Mouse (Mus musculus) T-cell, adult 2 months (primary cell): ENCODE data around the gene Nop58.

Experiments
- DNase-seq: peaks from one replicate; pipeline ENCODE4 v3.0.0; 2022; ENCODE audit warnings: low spot score

The Nop58 gene

GRCm38 (mm10) chr1:59719900-59720299 lies 35.1 kb downstream of the Nop58 start:
- DNase-seq, result no peak

GRCm38 (mm10) chr1:59725661-59726060 lies 40.9 kb downstream of the Nop58 start:
- DNase-seq, result no peak

GRCm38 (mm10) chr1:59730106-59730505 lies 45.3 kb downstream of the Nop58 start:
- DNase-seq, result no peak

GRCm38 (mm10) chr1:59730737-59731136 lies 46.0 kb downstream of the Nop58 start:
- no peak for DNase-seq

GRCm38 (mm10) chr1:59734076-59734475 lies 49.3 kb downstream of the Nop58 start:
- no peak for DNase-seq

GRCm38 (mm10) chr1:59738768-59739414 lies 54.1 kb downstream of the Nop58 start:
- no peak for DNase-seq

GRCm38 (mm10) chr1:59739577-59740354 lies 55.0 kb downstream of the Nop58 start:
- DNase-seq, result no peak

GRCm38 (mm10) chr1:59749047-59749446 lies 64.3 kb downstream of the Nop58 start:
- DNase-seq, result no peak

- peak; percentile 5 for DNase-seq
Measured at GRCm38 (mm10) chr1:59749724-59750123, 65.0 kb downstream of the Nop58 start.

GRCm38 (mm10) chr1:59755298-59755697 lies 70.5 kb downstream of the Nop58 start:
- DNase-seq, result no peak

- no peak for DNase-seq
Measured at GRCm38 (mm10) chr1:59758325-59758724, 73.6 kb downstream of the Nop58 start.

GRCm38 (mm10) chr1:59762208-59762607 lies 77.4 kb downstream of the Nop58 start:
- peak; percentile 39 for DNase-seq

- DNase-seq, result peak; percentile 58
Measured at GRCm38 (mm10) chr1:59762651-59763163, 77.9 kb downstream of the Nop58 start.

- peak; percentile 69 for DNase-seq
Measured at GRCm38 (mm10) chr1:59763164-59763768, 78.5 kb downstream of the Nop58 start, which contains the start of gene Bmpr2. Gene Bmpr2 (plus strand): TSS chr1:59763400.

GRCm38 (mm10) chr1:59763781-59764251 lies 79.0 kb downstream of the Nop58 start:
- peak; percentile 23 for DNase-seq

- peak; percentile 1 for DNase-seq
Measured at GRCm38 (mm10) chr1:59764407-59764971, 79.7 kb downstream of the Nop58 start.

- no peak for DNase-seq
Measured at GRCm38 (mm10) chr1:59765279-59765678, 80.5 kb downstream of the Nop58 start.

GRCm38 (mm10) chr1:59766626-59767025 lies 81.9 kb downstream of the Nop58 start:
- DNase-seq, result no peak
